Mouse (Mus musculus): ENCODE measurements around the gene Nenf. TPM values are rescaled to one million over a fixed set of nuclear protein-coding genes. Genes with fewer than 3 reads are reported as not detected.

Gene Nenf
- total RNA-seq, 1 experiment from 2014 or later: 4.4 TPM

GRCm38 (mm10) chr1:191324733-191325590 lies 7.0 kb upstream of the Nenf start:
- no peak for ATAC-seq (replicated peaks; ENCODE audit: insufficient number of reproducible peaks, low FRiP score, low TSS enrichment, poor library complexity, severe bottlenecking)

GRCm38 (mm10) chr1:191323381-191323780 lies 5.4 kb upstream of the Nenf start:
- no peak for ATAC-seq (replicated peaks; ENCODE audit: insufficient number of reproducible peaks, low FRiP score, low TSS enrichment, poor library complexity, severe bottlenecking)

DNA sequence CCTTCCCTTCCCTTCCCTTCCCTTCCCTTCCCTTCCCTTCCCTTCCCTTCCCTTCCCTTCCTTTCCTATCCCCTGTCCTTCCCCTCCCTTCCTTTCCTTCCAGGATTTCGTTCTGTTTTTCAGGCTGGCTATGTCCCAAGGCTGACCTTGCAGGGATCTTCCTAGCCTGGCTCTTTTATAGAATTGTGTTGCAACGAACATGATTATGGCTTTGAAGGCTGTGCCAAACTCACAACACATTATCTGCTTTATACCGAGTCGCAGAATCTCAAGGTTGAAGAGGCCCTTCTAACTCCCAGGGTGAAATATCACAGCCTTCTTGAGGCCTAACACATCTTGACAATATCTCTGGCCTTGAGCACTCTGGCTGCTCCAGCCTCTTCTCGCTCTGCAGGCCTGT lies 692 bp upstream of the Nenf start:
- no peak for ATAC-seq (replicated peaks; ENCODE audit: insufficient number of reproducible peaks, low FRiP score, low TSS enrichment, poor library complexity, severe bottlenecking)

DNA sequence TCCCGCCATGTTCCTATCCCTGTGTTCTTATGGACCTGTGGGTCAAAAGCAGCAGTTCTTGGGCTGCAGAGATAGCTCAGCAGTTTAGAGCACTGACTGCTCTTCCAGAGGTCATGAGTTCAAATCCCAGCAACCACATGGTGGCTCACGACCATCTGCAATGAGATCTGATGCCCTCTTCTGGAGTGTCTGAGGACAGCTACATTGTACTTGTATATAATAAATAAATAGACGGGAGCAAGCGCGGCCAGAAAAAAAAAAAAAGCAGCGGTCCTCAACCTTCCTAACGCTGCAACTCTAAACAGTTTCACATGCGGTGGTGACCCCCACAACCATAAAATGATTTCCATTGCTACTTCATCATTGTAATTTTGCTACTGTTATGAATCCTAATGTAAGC lies 1.2 kb downstream of the Nenf start:
- no peak for ATAC-seq (replicated peaks; ENCODE audit: insufficient number of reproducible peaks, low FRiP score, low TSS enrichment, poor library complexity, severe bottlenecking)

DNA sequence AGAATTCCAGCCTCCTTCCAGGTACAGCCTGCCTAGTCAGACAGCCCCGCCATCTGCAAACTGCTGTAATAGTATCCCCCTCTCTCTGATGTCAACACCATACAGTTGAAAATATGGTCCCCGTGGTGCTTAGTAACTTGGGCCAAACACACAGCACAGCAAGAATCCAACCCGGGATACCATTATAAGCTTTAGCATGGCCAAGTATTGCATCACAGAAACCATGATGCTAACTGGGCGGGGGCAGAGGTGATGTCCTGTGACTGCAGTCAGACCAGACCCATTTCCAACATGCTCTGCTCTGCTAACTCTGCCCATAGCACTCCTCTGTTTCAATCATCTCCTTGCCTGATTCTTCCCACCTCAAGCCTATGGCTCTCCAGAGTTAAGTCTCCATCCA lies 4.1 kb downstream of the Nenf start:
- ATAC-seq (replicated peaks; ENCODE audit: insufficient number of reproducible peaks, low FRiP score, low TSS enrichment, poor library complexity, severe bottlenecking): no peak

- ATAC-seq (replicated peaks; ENCODE audit: insufficient number of reproducible peaks, low FRiP score, low TSS enrichment, poor library complexity, severe bottlenecking): 0 out of 2 replicates have a peak, but pooled peaks have one; percentile 15
These were observed 4.8 kb downstream of the Nenf start for GRCm38 (mm10) chr1:191313158-191313557.

DNA sequence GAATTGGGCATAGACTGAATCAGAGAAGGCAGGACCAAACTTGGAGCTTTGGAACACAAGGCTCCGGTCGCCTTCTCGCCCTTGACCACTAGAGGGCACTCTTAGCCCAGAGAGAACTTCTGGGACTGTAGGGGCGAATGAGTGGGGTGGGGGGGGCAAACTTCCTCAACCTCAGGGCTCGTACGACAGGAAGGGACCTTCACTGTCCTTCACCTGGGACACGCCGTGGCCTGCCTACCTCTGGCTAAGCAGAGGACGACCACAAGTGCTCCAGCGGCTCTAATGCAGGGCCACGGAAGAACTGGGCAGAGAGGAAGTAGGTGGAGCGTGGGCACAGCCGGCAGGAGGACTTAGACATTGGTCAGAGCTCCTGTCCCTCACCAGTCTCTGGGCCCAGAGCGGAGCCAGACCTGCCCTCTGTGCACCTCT lies 5.5 kb downstream of the Nenf start:
- ATAC-seq (replicated peaks; ENCODE audit: insufficient number of reproducible peaks, low FRiP score, low TSS enrichment, poor library complexity, severe bottlenecking): peak; percentile 95

DNA sequence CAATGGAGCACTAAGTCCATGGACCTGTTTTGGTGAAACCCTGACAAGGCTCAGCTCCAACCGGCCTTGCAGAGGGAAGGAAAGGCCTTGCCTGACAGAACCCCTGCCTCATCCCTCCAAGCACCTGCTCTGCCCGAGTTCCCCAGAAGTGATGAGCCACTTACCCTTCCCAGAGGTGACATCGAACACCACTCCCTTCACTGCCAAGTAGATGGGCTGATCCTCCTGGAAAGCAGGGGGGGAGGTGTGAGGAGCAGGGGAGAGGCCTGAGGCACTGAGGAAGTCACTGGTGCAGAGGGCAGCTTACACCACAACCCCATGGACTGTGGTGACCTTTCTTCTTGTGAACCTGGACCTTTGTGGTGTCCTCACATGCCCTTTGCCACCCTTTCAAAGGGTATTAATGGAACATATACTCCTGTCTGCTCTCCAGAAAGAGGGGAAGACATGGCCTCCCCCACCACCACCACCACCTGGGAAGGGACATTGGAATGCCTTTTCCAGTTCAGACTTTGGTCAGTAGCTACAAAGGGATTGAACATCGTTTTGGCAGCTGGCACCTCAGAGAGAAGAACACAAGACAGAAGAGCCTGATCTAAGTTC lies 6.6 kb downstream of the Nenf start:
- ATAC-seq (replicated peaks; ENCODE audit: insufficient number of reproducible peaks, low FRiP score, low TSS enrichment, poor library complexity, severe bottlenecking): no peak

- no peak for ATAC-seq (replicated peaks; ENCODE audit: insufficient number of reproducible peaks, low FRiP score, low TSS enrichment, poor library complexity, severe bottlenecking)
These were observed 10.1 kb downstream of the Nenf start for GRCm38 (mm10) chr1:191307766-191308455.

GRCm38 (mm10) chr1:191306316-191306715 lies 11.7 kb downstream of the Nenf start:
- ATAC-seq (replicated peaks; ENCODE audit: insufficient number of reproducible peaks, low FRiP score, low TSS enrichment, poor library complexity, severe bottlenecking): no peak; the same call in 1 of the 2 replicates

DNA sequence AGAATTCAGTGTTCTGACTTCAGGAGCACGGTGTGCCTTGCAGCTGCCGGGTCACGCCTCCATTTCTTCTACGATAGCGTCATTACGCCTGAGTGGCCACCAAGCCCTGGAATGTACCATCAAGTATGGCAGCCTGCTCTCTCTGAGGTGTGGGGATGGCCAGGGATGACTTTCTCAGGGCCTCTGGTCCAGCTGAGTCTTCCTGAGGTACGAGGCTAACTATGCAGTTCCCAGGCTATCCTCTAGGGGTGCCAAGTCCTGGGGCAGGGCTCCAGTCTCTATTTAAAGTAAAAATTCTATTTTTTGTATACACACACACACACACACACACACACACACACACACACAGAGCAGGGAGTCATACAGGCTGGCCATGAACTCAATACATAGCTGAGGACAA lies 12.4 kb downstream of the Nenf start:
- ATAC-seq (replicated peaks; ENCODE audit: insufficient number of reproducible peaks, low FRiP score, low TSS enrichment, poor library complexity, severe bottlenecking): 0 out of 2 replicates have a peak, but pooled peaks have one; percentile 23

DNA sequence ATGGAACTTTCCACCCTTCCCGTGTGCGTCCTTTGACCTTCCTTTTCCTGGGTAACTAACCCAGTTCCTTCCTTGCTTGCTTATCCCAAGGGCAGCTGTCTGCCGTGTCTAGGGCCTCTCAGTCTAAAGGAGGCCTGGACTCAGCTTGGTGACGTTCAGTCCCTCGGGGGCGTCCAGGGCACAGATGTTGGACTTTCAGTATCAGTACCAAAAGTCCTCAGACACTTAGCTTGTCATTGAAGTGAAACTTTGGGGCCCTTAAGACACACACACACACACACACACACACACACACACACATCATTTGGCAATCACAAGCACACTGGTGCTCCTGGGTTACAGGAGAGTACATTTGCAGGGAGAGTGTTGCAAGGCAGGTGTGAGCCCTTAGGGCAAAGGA lies 13.8 kb downstream of the Nenf start:
- ATAC-seq (replicated peaks; ENCODE audit: insufficient number of reproducible peaks, low FRiP score, low TSS enrichment, poor library complexity, severe bottlenecking): no peak

GRCm38 (mm10) chr1:191303736-191304135 lies 14.3 kb downstream of the Nenf start:
- ATAC-seq (replicated peaks; ENCODE audit: insufficient number of reproducible peaks, low FRiP score, low TSS enrichment, poor library complexity, severe bottlenecking): no peak

- no peak for ATAC-seq (replicated peaks; ENCODE audit: insufficient number of reproducible peaks, low FRiP score, low TSS enrichment, poor library complexity, severe bottlenecking)
These were observed 16.1 kb downstream of the Nenf start for GRCm38 (mm10) chr1:191301903-191302302.

- no peak for ATAC-seq (replicated peaks; ENCODE audit: insufficient number of reproducible peaks, low FRiP score, low TSS enrichment, poor library complexity, severe bottlenecking)
These were observed 18.6 kb downstream of the Nenf start for GRCm38 (mm10) chr1:191299215-191299942.

DNA sequence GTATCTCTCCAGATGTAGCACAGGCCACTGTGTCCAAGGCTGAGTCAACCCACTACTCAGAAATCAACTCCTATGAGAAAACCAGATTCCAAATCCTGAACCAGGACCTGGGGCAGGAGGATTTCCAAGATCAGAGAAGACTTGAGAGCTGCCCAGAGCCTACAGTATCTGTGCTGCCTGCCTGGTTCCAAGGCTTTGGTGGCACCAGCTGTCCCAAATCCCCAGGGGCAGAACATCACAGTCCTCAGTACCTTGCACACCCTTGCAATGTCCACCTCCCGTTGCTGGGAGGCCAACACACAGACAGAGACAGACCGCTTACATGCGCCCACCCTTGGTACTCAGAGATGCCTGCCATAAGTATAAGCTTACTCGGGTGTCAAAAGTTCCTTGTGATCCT lies 19.7 kb downstream of the Nenf start:
- no peak for ATAC-seq (replicated peaks; ENCODE audit: insufficient number of reproducible peaks, low FRiP score, low TSS enrichment, poor library complexity, severe bottlenecking)

GRCm38 (mm10) chr1:191296445-191296844 lies 21.5 kb downstream of the Nenf start:
- ATAC-seq (replicated peaks; ENCODE audit: insufficient number of reproducible peaks, low FRiP score, low TSS enrichment, poor library complexity, severe bottlenecking): no peak

- no peak for ATAC-seq (replicated peaks; ENCODE audit: insufficient number of reproducible peaks, low FRiP score, low TSS enrichment, poor library complexity, severe bottlenecking)
These were observed 22.2 kb downstream of the Nenf start for GRCm38 (mm10) chr1:191295784-191296183.

Measured in monocyte, adult 5-6 weeks (primary cell).